Mouse (Mus musculus) MEL (cell line): ENCODE measurements around the gene 1700016K19Rik.

ENCODE experiments used
- CTCF ChIP-seq, 3 experiments: IDR thresholded peaks in 2 of 3; conservative IDR thresholded peaks in 1 of 3; 2 replicates each; pipeline ENCODE4 v1.5.1; 2011 to 2012; ENCODE audit warnings: low read length in 3 of 3, low read depth in 2 of 3, mild to moderate bottlenecking in 2 of 3, improper control_type of control experiment in 1 of 3, inconsistent platforms in 1 of 3, mixed read lengths in 1 of 3, moderate library complexity in 1 of 3; ENCODE audit not compliant: control insufficient read depth in 1 of 3, insufficient read depth in 1 of 3, poor library complexity in 1 of 3, severe bottlenecking in 1 of 3
- EP300 ChIP-seq, 2 experiments: IDR thresholded peaks; 2 replicates each; pipeline ENCODE4 v1.6.1; 2011; ENCODE audit warnings: improper control_type of control experiment in 2 of 2, low read length in 2 of 2, low read depth in 1 of 2, mild to moderate bottlenecking in 1 of 2
- KAT2A ChIP-seq: conservative IDR thresholded peaks from 2 replicates; pipeline ENCODE4 v1.6.1; 2012; ENCODE audit warnings: low read depth, low read length, improper control_type of control experiment, inconsistent platforms
- MAFK ChIP-seq: IDR thresholded peaks from 2 replicates; pipeline ENCODE4 v1.6.1; 2011; ENCODE audit warnings: low read depth, mild to moderate bottlenecking, low read length, improper control_type of control experiment, borderline replicate concordance
- RAD21 ChIP-seq: IDR thresholded peaks from 2 replicates; pipeline ENCODE4 v1.6.1; 2011; ENCODE audit warnings: mild to moderate bottlenecking, low read depth, low read length, improper control_type of control experiment
- TCF12 ChIP-seq: IDR thresholded peaks from 2 replicates; pipeline ENCODE4 v1.6.1; 2014; ENCODE audit warnings: low read depth, mild to moderate bottlenecking, inconsistent platforms, low read length, improper control_type of control experiment, moderate library complexity
- ZC3H11A ChIP-seq: IDR thresholded peaks from 2 replicates; pipeline ENCODE4 v1.6.1; 2012; ENCODE audit warnings: low read depth, mild to moderate bottlenecking, inconsistent platforms, low read length, improper control_type of control experiment

- TF ChIP-seq CTCF (IDR thresholded peaks at IDR 0.05 in 2 of 3, conservative IDR thresholded peaks at IDR 0.05 in 1 of 3; ENCODE audit: control insufficient read depth in 1 of 3, insufficient read depth in 1 of 3, low read depth in 2 of 3, low read length in 3 of 3, poor library complexity in 1 of 3, severe bottlenecking in 1 of 3) (no peak), KAT2A (no peak), RAD21 (no peak), TCF12 (no peak), MAFK (no peak), ZC3H11A (no peak), EP300 (IDR thresholded peaks at IDR 0.05; ENCODE audit: low read depth in 1 of 2, low read length in 2 of 2) (no peak)
These were observed 34.1 kb downstream of the 1700016K19Rik start for GRCm38 (mm10) chr11:76033836-76034235.
